Mouse (Mus musculus) mature B cell (primary cell): ENCODE results near the gene Npas4.
"Not testable (repeated sequence)": the region's sequence is repeated elsewhere in the genome, so short reads cannot be mapped to it uniquely, and the experiment has no call there.

Experiments
- in situ Hi-C: fragments of 300-500 bp; cut with MboI; formaldehyde crosslinking; loops from 2 replicates; pipeline ENCODE4 v1.14.3; 2019

The Npas4 gene

GRCm38 (mm10) chr19:4992904-4993303, 2.8 kb upstream of the Npas4 start:
- in situ Hi-C loops: no loop called here

DNA sequence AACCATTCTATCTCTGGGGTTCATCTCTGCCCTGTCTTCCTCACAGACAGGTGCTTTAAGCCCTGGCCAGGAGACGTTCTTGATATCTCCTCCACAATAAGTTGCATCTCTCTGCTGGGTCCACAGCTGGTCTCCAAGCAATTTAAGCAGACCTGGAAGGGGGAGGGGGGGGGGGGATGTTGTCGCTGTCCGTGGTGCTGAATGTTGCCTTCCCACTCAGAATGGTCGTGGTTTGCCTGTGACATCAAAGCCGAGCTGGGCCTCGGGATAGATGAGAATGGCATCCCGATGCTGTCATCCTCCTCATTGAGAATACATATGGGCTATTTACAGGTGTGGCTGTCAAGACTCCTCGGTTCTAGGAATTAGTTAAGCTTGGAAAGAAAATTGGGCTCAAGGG, 2.3 kb upstream of the Npas4 start:
- in situ Hi-C loops: no loop called here

GRCm38 (mm10) chr19:4990716-4991115, 600 bp upstream of the Npas4 start:
- in situ Hi-C loops: no loop called here

GRCm38 (mm10) chr19:4989434-4990255, 471 bp downstream of the Npas4 start:
- in situ Hi-C loops: no loop called here

DNA sequence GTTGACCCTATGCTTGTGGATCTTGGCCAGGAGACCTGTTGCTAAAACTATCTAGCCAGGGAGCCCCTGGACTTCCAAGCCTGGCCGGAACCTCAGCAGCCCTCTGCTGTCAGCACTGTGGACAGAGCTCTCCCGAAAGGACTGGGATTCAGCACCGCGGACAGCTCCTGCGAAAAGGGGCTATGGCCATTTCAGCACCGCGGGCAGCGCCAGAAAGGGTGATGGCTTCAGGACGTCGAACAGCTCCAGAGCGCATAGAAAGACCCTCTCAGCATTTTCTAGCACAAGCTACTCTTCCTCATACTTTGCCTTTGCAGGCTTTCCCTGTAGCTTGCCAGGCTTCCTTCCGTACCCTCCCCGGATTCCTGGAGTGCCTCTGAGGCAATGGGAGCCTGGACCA, 1.1 kb downstream of the Npas4 start:
- in situ Hi-C loops: no loop called here

- in situ Hi-C loops: no loop called here
These were observed 8.3 kb downstream of the Npas4 start for GRCm38 (mm10) chr19:4981767-4982166.

- in situ Hi-C loops: no loop called here
These were observed 21.9 kb downstream of the Npas4 start for GRCm38 (mm10) chr19:4968236-4968635.

GRCm38 (mm10) chr19:4961928-4962601, 28.1 kb downstream of the Npas4 start, which contains the start of gene Mrpl11:
Gene Mrpl11, plus strand, starts transcription at chr19:4962147.
- in situ Hi-C loops: no loop called here

- in situ Hi-C loops: not testable (repeated sequence)
These were observed 41.5 kb downstream of the Npas4 start for GRCm38 (mm10) chr19:4948641-4949040.

DNA sequence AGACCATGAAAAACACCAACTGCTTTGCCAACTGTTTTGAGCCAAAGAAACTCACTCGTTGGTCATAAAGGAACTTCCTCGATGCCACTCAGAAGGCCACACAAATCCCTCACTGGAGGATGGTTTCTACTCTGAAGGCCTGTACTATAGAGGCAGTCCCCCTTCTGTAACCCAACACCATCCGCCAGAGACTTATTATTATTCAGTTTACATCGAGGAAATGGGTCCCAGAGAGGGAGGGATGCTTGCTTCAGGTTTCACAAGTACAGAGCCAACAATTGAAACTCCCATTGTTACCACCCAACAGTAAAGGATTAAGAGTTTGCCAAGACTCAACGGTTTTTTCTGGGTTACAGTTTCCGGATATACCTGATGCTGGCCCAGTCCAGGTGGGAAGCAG, 44.6 kb downstream of the Npas4 start:
- in situ Hi-C loops: no loop called here

GRCm38 (mm10) chr19:4943253-4943588, 46.9 kb downstream of the Npas4 start:
- in situ Hi-C loops: no loop called here

DNA sequence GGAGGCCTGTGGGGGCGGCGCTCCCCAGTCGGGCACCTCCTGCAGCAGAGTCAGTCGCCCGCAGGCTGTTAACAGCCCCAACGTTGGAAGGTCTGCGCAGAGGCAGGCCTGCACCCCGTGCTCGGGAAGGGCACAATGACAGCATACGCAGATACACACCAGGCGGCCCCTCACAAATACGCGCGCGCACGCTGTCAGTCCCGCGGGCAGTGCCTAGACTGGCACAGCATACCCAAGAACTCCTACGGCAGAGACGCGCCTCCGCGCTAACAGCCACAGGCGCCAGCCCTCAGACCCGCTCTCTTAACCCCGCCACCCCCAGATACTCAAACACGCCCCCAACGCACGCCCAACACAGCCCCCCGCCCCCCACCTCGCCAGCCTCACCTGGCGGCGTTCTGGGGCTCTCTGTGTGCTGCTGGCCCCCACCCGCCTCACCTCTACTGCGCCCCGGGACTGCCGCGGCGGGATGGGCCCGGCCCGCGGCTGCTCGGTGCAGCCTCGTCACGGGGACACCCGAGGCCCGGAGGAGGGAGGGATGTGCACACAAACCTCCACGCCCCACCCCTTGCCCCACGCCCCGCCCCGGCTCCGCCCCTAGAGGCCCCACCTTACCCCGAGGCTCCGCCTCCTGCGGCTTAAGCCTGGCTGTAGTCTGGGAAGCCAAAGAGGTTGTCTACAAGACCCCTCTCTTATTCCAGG, 47.4 kb downstream of the Npas4 start, which contains the start of gene Peli3:
Gene Peli3 (minus strand): TSS at position 577 of the 702 bp plus-strand sequence.
- in situ Hi-C loops: no loop called here

DNA sequence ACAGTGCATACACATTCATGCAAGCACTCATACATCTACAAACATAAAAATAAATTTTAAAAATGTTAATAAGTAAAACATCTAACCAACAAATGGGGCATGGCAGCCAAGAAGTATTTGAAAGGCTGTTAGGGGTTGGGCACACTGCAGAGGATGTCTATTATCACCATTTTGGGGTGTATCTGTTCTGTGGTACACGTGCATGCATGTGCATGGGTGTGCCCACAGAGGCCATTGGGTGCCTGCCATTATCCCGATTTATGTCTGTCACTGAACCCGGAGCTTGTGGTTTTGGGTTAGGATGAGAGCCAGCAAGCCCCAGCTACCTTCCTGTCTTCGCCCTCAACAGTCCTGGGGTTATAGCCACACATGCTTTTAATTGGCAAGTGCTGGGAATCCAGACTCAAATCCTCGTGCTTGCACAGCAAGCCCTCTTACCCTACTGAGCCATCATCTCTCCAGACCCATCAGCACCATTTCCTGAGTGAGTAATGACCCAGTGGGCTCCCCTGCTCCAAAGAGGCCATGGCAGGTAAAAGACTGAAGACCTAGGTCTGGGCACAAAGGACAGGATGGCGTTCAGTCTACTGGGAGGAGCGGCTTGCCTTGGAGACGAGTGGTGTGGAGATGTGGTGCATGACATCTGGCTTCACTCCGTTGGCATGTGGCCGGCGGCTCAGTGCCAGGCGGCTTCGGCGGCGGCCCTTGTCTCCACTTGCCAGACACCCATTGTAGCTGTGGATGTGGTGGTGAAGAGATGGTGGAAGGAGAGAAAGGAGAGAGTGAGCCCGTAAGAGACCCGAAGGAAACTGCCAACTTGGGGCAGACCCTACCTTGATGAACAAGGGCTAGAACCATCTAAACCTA, 52.4 kb downstream of the Npas4 start:
- in situ Hi-C loops: no loop called here

- in situ Hi-C loops: no loop called here
These were observed 53.2 kb downstream of the Npas4 start for GRCm38 (mm10) chr19:4936896-4937295.
